Mouse (Mus musculus) brown adipose tissue, adult 24 weeks (tissue): ENCODE measurements around the gene Apoc3. TPM values are rescaled to one million over a fixed set of nuclear protein-coding genes. Genes with fewer than 3 reads are reported as not detected.
A peak's percentile ranks its signal among the peaks of the same experiment; 100 is the strongest.

Experiments used
- H3K27ac ChIP-seq: fragments of 200-500 bp; replicated peaks from 2 replicates; pipeline ENCODE4 v1.5.1; 2012; ENCODE audit warnings: low read depth, mild to moderate bottlenecking, low read length
- H3K4me1 ChIP-seq: fragments of 200-500 bp; 2 replicates; pipeline ENCODE4 v1.6.1; 2012; ENCODE audit warnings: low read length, mixed read lengths; ENCODE audit not compliant: control insufficient read depth, insufficient read depth, insufficient read length
- H3K4me3 ChIP-seq: fragments of 200-500 bp; 2 replicates; pipeline ENCODE4 v1.5.1; 2012; ENCODE audit warnings: low read depth, mild to moderate bottlenecking, low read length, moderate library complexity; ENCODE audit not compliant: insufficient read depth
- polyA plus RNA-seq: library from polyadenylated mRNA; stranded (reverse); fragments of >200 nt; gene quantifications from 2 replicates; pipeline ENCODE4 v1.2.4, GENCODE M21; 2012; ENCODE audit not compliant: missing spikeins, insufficient read depth, insufficient read length

Apoc3 gene
- polyA plus RNA-seq = 7.4 and 8.2 TPM in 2 replicates

- no peak within 1 kb of the TSS for H3K27ac ChIP-seq
- H3K4me1 ChIP-seq = 0 out of 2 replicates have a peak, but pooled peaks cover 5% of the 10 kb centered on the region
- H3K4me3 ChIP-seq = no peak within 1 kb of the TSS
These were observed at the start of gene Apoc3 for GRCm38 (mm10) chr9:46235596-46235648. Apoc3 (minus strand) TSS chr9:46235636.

GRCm38 (mm10) chr9:46282631-46283436 lies 47.4 kb upstream of the Apoc3 start, which contains the start of gene Bud13:
Bud13 (plus strand) TSS chr9:46283008.
- Histone ChIP-seq H3K27ac (peak within 1 kb of the TSS; percentile 28; the same call in 1 of the 2 replicates), H3K4me1 (no peaks in the 10 kb centered on the region), H3K4me3 (peak within 1 kb of the TSS; percentile 96)

GRCm38 (mm10) chr9:46274494-46274893 lies 39.1 kb upstream of the Apoc3 start:
- Histone ChIP-seq H3K4me1 (0 out of 2 replicates have a peak, but pooled peaks cover 4% of the 10 kb centered on the region), H3K27ac (no peak overlapping the region), H3K4me3 (no peak overlapping the region)

- Histone ChIP-seq H3K4me3 (peak within 1 kb of the TSS; percentile 94), H3K27ac (peak within 1 kb of the TSS; percentile 55; the same call in 1 of the 2 replicates), H3K4me1 (0 out of 2 replicates have a peak, but pooled peaks cover 4% of the 10 kb centered on the region)
These were observed 37.4 kb upstream of the Apoc3 start, which contains the start of gene Zpr1 for GRCm38 (mm10) chr9:46272677-46273454. Zpr1 (plus strand) TSS chr9:46273064.

- no peak overlapping the region for H3K27ac ChIP-seq
- H3K4me1 ChIP-seq = 0 out of 2 replicates have a peak, but pooled peaks cover 4% of the 10 kb centered on the region
- no peak overlapping the region for H3K4me3 ChIP-seq
These were observed 36.6 kb upstream of the Apoc3 start for GRCm38 (mm10) chr9:46272070-46272469.

- no peak overlapping the region for H3K4me3 ChIP-seq
- H3K27ac ChIP-seq = no peak overlapping the region
- 0 out of 2 replicates have a peak, but pooled peaks cover 4% of the 10 kb centered on the region for H3K4me1 ChIP-seq
These were observed 35.3 kb upstream of the Apoc3 start for GRCm38 (mm10) chr9:46270782-46271181.

- Histone ChIP-seq H3K27ac (no peak overlapping the region), H3K4me1 (0 out of 2 replicates have a peak, but pooled peaks cover 4% of the 10 kb centered on the region), H3K4me3 (no peak overlapping the region)
These were observed 33.7 kb upstream of the Apoc3 start for GRCm38 (mm10) chr9:46269125-46269524.

GRCm38 (mm10) chr9:46268343-46268873 lies 33.0 kb upstream of the Apoc3 start, which contains the start of gene Apoa5:
Apoa5 (plus strand) TSS chr9:46268633.
- 0 out of 2 replicates have a peak, but pooled peaks cover under 1% of the 10 kb centered on the region for H3K4me1 ChIP-seq
- H3K4me3 ChIP-seq = no peak within 1 kb of the TSS
- no peak within 1 kb of the TSS for H3K27ac ChIP-seq

- no peak overlapping the region for H3K4me3 ChIP-seq
- H3K4me1 ChIP-seq = no peaks in the 10 kb centered on the region
- no peak overlapping the region for H3K27ac ChIP-seq
These were observed 25.7 kb upstream of the Apoc3 start for GRCm38 (mm10) chr9:46261131-46261530.

- no peaks in the 10 kb centered on the region for H3K4me1 ChIP-seq
- no peak overlapping the region for H3K4me3 ChIP-seq
- H3K27ac ChIP-seq = no peak overlapping the region
These were observed 23.7 kb upstream of the Apoc3 start for GRCm38 (mm10) chr9:46259111-46259510.

- no peak overlapping the region for H3K4me3 ChIP-seq
- H3K4me1 ChIP-seq = no peaks in the 10 kb centered on the region
- H3K27ac ChIP-seq = peak overlapping the region; percentile 17; the same call in 1 of the 2 replicates
These were observed 22.1 kb upstream of the Apoc3 start for GRCm38 (mm10) chr9:46257546-46257945.

GRCm38 (mm10) chr9:46256658-46257385 lies 21.4 kb upstream of the Apoc3 start:
- Histone ChIP-seq H3K4me3 (no peak overlapping the region), H3K4me1 (no peaks in the 10 kb centered on the region), H3K27ac (no peak overlapping the region)

GRCm38 (mm10) chr9:46256177-46256576 lies 20.7 kb upstream of the Apoc3 start:
- Histone ChIP-seq H3K27ac (no peak overlapping the region), H3K4me1 (no peaks in the 10 kb centered on the region), H3K4me3 (no peak overlapping the region)

- Histone ChIP-seq H3K4me1 (no peaks in the 10 kb centered on the region), H3K27ac (no peak overlapping the region), H3K4me3 (no peak overlapping the region)
These were observed 11.4 kb upstream of the Apoc3 start for GRCm38 (mm10) chr9:46246752-46247324.
